Mouse (Mus musculus) lung, postnatal 25 days (tissue): ENCODE measurements around the gene Col6a5.
A peak's percentile ranks its signal among the peaks of the same experiment; 100 is the strongest.

Experiments
- DNase-seq: peaks from one replicate; pipeline ENCODE4 v3.0.0; 2022; ENCODE audit warnings: low spot score

Col6a5 gene

DNA sequence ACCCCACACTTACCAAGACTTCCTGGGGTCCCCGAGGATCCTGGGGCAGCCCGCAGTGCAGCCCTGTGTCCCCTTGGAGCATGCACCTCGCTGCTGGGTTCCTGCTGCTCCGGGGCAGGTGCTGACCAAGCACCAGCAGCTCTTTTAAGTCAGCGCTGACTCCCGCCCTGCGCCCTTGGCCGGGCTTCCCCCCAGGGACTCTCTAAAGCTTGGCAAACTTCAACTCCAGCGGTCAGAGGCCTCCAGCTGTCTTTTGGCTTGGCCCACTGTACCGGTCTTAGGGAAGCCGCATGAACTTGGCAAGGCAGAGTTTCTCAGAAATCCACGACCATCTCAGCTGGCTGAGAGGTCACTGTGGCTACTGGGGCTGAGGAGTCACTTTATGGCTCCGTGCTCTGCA lies at the start of gene Col6a5:
Gene Col6a5 (minus strand): TSS at position 111 of the 400 bp plus-strand sequence.
- DNase-seq = peak; percentile 38

DNA sequence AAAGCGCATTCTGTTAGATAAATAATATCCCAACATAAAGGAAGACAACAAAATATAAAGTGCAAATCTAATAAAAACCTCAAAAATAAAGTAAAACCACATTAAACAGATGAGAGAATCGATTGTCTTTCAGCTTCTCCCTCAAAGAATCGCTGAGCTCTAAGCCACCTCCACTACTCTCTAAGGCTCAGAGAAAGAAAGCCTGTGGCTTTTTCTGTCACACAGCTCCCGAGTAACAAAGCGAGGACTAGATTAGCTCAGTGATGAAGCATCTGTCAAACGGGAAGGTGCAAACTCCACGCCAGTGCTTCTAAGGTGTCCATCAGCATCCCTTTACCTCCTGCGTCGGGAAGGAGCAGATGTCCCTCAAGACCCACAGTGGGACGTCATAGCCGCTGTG lies 37.5 kb upstream of the Col6a5 start:
- no peak for DNase-seq

DNA sequence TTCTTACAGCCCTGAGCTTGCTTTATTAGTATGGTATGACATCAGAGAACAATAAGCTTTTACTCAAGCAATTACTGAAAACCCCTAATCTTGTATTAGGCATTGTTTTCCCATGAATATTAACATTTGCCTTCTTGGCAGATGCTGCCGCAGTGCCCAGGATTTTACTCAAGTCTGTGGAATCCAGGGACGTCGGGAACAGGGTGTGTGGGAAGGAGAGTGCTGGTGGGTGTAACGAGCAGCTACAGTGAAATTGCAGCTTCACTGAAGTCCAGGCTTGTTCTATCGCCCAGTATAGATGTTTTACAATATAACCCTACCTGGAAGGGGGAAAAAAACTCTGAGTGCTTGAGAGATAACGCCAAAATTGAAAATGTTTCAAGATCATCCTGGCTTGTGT lies 32.0 kb upstream of the Col6a5 start:
- DNase-seq = no peak

DNA sequence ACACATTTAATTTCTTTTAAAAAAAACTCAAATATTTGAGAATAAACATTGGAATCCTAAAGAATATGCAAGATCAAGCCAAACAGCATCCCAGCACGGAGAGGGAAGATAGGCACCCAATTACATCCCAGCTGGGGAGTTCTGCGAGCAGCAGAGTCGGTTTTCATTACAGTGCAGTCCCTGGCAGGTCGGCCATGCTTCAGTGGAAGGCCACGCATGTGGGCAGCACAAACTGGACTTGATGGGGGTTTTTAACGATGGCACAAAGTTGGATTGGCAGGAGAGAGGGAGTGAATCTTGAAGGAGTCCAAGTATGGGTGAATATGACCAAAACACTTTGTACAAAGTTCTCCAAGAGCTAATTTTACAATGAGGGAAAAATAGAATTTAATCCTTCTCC lies 29.7 kb upstream of the Col6a5 start:
- no peak for DNase-seq

DNA sequence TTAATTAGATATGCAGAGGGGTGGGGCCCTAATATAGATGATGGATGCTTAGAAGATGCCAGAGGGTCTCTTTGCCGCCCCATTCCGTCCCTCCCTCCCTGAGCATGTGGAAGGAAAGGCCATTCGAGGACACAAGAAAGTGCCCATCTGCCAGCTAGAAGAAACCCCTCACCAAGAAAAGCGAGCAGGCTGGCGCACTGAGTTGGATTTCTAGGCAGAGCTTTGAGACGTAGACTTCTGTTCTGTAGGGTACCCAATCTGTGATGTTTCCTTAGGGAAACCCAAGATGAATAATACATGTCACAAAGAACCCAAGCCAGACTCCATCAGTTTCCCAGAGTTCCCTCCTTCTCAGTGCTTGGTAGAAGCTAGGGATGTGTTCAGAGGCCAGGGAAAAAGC lies 29.0 kb upstream of the Col6a5 start:
- no peak for DNase-seq

DNA sequence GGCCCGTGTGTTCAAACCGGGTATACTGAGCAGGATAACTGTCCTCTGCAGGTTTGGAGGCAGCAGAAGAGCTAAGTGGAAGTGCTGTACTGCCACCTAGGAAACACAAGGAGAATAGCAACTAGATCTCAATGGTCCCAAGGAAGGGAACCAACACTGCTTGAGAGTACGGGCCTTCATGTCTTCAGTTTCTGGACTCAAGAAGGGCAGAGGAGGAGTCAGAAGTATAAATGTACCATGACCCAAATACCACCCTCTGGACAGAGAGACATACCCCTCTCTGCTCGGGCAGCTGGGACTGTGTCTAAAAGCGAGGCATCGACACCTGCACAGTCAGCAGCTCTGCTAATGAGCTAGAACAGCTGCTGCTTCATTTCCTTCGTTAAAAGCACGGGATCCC lies 27.7 kb upstream of the Col6a5 start:
- no peak for DNase-seq

DNA sequence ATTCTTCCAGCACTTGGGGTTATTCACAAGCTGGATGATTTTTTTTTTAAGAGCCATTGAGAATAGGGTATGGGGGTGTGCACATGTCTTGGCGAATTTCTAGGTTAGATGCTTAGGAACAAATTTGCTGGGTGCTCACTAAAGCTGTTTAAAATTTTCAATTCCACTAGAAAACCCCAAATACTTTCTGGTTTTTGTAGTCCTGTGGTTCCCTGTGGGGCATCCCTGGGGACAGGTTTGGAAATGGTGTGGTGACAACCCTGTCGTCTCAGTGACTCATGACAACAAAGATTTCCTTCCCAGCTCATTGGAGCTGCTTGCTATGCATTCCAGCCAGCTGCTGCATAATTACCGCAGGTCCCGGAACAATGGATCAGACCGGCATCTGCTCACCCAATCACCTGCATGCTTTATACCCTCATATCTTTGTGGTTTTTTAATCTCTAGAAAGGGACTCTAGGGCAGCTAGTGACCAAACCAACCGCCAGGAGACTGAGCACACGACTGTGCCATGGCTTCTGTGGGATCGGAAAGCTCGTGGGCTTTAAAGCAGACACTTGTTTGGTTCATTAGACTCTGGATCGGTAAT lies 24.6 kb upstream of the Col6a5 start:
- no peak for DNase-seq

DNA sequence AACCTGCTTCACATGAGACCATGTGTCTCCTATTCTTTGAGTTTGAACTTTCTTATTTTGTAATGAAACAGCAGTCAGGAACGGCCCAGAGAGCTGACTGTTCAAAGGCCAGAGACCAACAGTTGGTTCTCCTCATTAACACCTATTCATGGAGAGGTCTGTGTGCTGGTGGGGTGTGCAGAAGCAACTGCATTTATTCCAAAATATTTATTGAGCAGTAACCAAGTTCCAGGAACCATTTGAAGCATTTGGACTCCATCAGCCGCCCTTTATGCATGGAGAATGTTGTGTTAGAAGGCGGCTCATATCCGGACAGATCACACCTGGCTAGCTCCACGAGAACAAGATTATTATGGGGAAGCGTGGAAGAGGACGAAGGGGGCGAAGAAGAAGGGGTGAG lies 18.0 kb upstream of the Col6a5 start:
- DNase-seq = peak; percentile 50

DNA sequence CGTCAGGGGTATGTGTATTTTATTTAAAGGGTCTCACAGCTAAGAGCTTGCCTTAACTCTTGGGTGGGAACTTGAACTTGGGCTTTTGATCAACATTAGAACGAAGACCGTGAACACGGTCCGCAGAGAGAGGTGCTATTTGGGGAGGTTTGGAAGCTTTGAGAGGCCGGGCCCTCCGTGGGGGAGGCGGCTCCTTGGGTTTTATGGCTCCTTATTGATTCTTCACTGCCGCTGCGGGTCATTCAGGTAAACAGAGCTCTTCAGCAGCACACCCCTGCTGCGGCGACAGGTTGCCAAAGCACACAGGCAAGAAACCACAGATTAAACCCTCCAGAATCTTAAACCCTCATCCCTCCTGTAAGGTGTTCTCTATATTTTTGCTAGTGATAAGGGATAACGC lies 16.4 kb upstream of the Col6a5 start:
- no peak for DNase-seq

DNA sequence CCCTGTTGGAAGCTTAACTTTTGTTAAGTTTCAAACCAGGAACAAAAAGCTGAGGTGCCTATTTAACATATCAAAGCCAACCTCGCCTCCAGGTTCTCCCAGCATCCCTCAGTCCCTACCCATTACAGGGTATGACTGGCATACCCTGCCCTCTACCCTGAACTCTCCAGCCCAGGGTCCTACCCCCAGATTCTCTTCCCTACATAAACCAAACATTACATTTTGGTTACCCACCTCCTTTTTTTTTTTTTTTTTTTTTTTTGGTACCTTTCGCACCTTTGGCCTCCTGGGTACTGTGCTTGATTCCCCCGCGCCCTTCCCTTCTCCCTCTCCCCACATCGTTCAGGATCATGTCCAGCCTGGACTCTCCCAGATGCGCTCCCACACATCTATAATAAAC lies 15.9 kb upstream of the Col6a5 start:
- DNase-seq = no peak

DNA sequence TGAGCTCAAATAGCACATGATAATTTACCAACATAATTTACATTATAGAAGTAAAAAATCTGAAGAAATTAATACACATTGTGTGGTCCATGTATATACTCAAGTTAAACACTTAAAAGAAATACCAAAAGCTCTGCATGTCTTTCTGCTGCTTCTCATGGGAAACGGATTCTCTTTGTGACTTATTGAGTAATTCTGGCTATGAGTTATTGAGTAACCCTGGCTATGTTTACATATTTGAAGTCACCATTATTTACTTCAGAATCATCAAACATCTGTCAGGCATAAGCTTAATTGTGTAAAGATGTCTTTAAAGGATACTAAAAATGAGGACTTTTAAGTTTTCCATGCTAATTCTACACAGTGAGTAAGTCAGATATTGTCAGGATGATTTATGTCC lies 13.3 kb upstream of the Col6a5 start:
- DNase-seq = no peak

DNA sequence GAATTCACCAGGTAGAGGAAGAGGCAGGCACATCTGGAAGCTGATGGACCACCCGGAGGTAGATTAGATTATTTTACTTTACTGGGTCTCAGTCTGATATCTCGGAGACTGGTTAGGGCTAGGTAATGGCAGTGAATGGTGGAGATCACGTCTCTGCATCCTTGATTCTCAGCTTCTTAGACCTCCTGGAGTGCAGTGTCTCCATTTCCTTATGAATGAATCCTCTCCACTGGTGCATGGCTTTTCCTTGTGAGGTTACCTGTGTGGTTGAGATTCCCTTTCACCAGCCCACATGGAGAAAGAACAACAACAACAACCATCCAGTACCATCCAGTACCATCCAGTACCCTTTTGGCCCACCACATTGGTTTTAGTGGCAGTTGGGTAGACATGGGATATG lies 11.6 kb upstream of the Col6a5 start:
- no peak for DNase-seq

DNA sequence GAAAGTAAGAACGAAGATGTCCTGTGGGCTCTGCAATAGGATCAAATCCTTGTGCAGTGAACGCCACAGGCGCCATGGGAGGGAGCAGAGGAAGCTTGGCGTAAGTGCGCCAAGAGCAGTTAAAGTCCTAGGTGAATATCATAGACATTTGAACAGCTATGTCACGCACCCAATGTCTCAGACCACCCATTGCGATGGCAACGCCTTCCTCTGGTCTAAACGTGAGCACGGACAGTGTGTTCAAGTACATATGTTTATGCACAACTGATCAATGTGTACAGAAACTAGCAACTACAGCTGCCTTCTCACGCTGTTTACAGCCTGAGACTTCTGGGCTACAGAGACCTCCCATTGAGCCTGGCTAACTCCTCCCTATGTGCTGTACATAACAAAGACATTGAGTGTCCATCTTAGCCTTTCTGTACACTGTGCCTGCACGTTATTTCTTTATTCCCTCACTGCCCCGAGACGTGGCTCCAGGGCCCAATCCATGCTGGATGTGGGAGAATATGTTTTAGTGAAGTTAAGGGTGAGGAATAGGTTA lies 11.0 kb upstream of the Col6a5 start:
- no peak for DNase-seq

DNA sequence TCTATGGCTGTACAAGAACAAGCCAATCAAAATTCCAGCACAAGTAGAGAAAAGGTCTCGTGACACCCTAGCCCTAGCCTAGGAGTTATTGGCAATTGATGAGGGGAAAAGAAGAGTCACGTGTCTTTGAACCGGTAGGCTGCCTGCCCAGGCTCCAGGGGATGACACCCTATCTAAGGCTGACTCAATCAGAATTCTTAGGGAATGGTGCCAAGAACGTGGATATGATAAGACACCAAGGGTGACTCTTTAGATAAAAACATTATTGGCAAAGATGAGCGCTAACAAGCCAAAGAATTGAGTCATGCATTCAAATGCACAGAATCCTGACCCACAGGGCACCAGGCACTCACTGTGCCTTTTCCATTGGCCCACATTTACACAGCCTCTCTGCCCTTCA lies 10.5 kb upstream of the Col6a5 start:
- DNase-seq = no peak

DNA sequence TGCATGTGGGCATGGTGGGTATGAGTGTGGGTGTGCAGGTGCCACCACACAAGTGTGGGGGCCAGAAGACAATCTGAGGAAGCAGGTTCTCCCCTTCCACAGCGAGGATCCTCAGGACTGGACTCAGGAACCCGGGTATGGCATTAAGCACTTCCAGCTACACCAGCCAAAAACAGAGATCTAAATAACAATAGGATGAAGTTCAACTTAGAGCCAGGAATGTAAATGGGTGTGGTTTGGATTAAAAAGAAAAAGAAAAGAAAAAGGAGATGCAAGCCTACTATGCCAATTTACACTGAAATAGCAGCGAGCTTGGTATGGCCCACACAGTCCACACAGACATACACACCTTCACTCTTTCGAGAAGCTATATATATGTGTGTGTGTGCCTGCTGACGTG lies 7.5 kb upstream of the Col6a5 start:
- no peak for DNase-seq

DNA sequence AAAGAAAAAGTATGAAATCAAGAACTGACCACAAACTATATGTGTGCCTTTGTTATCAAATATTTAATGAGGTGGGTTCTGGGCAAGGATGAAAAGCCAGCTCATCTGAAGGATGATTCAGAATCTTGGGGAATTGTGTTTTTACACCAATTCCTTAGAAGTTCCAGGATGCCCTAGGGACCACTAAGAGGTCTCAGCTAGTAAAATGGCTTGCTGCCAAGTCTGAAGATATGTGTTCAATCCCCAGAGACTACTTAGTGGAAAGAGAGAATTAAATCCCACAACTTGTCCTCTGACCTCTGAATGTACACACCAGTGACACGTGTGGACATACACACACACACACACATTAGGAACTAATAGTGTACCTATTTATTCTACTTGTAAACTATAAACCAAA lies 1.3 kb downstream of the Col6a5 start:
- DNase-seq = no peak

DNA sequence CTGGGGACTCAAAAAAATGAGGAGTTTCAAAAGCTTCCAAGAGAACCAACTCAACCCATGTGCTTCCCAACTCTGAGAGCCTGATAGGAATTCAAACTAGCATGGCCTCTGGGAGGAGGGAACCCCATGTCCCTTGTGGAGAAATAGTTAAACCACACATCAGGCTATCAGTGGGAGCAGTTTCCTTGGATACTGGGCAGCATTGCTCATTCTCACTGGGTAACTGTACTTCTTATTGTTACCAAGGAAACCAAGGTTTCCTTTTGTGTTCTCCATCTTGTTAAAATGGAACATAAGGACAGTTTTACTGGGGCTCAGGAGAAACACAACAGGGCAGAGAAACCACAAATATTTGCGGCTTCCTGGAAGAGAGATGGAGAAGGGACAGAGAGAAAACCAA lies 10.7 kb downstream of the Col6a5 start:
- no peak for DNase-seq

DNA sequence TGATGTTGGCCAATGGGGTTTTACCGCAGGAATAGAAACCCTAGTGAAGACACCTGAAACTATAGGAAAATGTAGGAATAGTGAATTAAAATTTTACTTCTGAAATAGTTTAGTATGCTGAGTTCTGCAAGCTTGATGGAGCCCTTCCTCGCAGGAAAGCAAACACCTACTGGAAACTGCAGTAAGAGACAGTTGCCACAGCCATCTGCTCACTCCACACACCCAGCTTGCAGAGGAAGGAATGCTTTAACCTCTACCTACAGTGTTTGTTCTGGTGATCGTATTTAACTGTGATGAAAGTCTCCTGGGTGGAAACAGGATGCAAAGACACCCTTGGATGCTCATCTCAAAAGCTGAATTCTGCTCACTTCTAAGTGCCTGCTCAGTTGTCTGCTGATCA lies 12.9 kb downstream of the Col6a5 start:
- DNase-seq = no peak

DNA sequence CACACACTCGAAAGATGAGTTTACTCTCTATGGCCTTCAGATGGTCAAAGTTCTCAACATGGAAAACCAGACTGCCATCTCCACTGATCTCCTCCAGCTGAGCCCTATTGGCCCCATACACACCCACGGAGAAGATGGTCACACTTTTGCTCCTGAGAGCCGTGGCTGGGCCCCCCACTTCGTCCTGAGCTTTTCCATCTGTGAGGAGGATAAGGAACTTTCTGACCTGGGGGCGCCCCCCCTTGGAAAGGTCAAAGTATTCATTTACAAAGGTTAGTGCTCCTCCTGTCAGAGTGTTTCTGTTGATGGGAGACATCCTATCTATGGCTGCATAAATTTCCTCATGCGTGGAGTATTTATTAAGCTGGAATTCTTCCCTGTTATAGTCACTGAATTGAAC lies 26.6 kb downstream of the Col6a5 start:
- DNase-seq = no peak

DNA sequence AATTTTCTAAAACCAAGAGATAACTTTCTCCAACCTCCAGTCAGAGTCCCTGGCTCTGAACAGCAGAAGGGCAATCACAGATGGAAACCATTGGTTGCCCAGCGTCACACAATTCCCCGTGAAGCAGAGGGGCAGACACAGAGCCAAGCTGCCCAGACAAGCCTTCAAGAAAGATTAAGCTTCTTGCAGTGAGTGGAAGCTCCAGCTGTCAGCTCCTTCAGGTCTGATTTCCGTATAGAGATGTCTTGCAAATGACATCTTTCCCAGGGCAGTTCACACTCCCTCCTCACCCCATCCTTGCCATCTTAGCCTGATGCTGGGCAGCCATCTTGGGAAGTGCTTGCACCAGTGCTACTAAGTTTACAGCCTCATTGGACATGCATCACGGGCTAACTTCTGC lies 31.2 kb downstream of the Col6a5 start:
- no peak for DNase-seq

DNA sequence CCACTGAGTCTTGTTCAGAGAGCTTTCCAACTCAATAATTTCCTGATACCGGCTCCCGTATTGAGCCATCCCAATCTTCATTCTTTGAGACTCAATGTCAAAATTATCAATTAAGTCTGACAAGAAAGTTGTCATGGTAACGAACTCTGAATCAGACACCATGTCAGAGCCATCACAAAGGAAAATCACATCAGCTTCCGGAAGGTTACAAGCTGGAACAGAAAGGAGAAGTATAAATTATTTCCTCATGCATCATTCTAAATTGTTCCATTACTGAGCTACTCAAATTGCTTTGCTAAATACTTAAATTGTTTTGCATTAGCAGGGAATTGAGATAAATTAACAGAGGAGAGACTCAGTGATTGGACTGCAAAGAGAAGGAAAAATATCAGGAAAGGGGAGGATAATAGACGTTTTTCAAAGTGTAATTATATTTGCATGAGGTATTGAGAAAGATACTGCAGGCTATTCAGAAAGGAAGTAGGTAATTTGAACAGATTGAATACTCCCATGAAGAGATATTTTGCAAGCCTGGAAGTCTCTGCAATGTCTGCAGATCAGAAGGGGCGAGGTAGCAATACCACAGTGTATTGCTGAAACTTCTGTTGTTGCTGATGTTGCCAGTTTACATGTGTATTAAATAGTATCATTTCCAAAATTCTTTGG lies 31.9 kb downstream of the Col6a5 start:
- DNase-seq = no peak

DNA sequence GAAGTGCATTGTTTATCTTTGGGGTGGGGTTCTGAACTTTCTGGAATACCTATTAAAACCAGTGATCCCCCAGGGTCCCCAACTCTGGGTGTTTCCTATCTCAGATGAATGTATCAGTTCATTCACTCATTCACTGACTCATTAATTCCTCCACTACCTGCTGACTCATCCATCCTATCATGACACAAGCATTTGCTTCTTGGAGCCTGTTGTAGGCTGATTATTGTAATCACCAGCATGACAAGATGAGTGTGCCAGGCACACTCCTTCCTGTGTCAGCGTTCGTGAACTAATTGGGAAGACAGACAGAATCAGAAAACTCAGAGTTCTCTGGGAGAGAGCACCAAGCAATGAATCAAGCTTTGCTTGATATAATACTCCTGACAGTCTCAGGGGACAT lies 36.8 kb downstream of the Col6a5 start:
- DNase-seq = no peak

DNA sequence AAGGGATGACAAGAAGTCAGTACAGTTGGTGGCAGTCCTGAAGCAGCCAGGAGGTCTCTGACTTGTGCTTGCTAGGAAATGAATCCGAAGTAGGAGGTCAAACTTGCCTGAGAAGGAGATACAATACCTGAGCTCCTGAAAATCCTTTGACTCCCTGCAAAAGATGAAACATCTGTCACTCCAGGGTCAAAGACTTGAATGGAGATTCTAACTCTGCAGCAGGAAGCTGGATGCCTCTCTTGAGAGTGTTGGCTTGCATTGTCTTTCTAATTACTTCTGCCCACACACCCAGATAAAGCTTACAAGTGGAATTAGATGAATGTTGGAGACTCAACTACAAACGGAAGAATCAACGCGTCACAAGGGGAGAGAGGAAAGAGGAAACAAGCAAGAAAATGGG lies 45.3 kb downstream of the Col6a5 start:
- DNase-seq = no peak

DNA sequence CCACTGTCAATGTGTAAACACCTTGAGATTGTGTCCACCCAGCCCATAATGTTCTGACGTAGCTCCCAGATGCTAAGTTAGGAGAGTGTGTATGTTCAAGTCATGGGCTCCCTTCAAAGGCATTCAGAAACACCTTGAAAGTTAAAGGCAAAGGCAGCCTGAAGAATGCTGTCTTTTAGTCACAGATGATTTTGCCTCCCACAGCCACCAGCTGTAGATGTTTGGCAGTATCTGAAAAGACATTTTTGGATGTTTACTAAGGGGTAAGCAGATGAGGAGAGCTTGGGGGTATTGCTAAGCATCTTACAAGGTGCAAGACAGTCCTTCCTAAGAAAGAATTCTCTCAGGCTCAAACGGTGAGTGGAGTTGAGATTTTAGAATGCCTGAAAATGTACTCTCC lies 50.3 kb downstream of the Col6a5 start:
- DNase-seq = no peak
